Mouse (Mus musculus) forebrain, embryonic 14.5 days (tissue): Measurements from ENCODE around the gene Kif14. TPM values are rescaled to one million over a fixed set of nuclear protein-coding genes. Genes with fewer than 3 reads are reported as not detected.
"Not testable (repeated sequence)": the region's sequence is repeated elsewhere in the genome, so short reads cannot be mapped to it uniquely, and the experiment has no call there.

Experiments used
- ATAC-seq: fragments of 200-750 bp; cut with Nextera tagmentation; 2 replicates; pipeline ENCODE4 v1.8.0; 2017; ENCODE audit warnings: mild to moderate bottlenecking, moderate library complexity
- DNase-seq: peaks from one replicate; pipeline ENCODE4 v3.0.0-alpha.2; 2015; ENCODE audit warnings: low spot score
- H3K27ac ChIP-seq: fragments of 300-500 bp; sonication (generic); 2 replicates; pipeline ENCODE4 v1.5.1; 2014; ENCODE audit warnings: low read depth, mild to moderate bottlenecking, control low read depth, low read length, moderate library complexity
- H3K27me3 ChIP-seq: fragments of 300-500 bp; sonication (generic); replicated peaks from 2 replicates; pipeline ENCODE4 v1.6.1; 2014; ENCODE audit warnings: low read length, control low read depth, mixed read lengths; ENCODE audit not compliant: control insufficient read depth, insufficient read depth
- H3K36me3 ChIP-seq: fragments of 300-500 bp; sonication (generic); 2 replicates; pipeline ENCODE4 v1.6.1; 2014; ENCODE audit warnings: low read length, control low read depth; ENCODE audit not compliant: control insufficient read depth, insufficient read depth
- H3K4me1 ChIP-seq: fragments of 300-500 bp; sonication (generic); 2 replicates; pipeline ENCODE4 v1.6.1; 2014; ENCODE audit warnings: antibody characterized with exemption, low read length, control low read depth; ENCODE audit not compliant: control insufficient read depth, insufficient read depth
- H3K4me2 ChIP-seq: fragments of 300-500 bp; sonication (generic); 2 replicates; pipeline ENCODE4 v1.6.1; 2014; ENCODE audit warnings: mild to moderate bottlenecking, control low read depth, low read length
- H3K4me3 ChIP-seq: fragments of 300-500 bp; sonication (generic); 2 replicates; pipeline ENCODE4 v1.5.1; 2014; ENCODE audit warnings: low read depth, low read length, control low read depth
- H3K9ac ChIP-seq: fragments of 300-500 bp; sonication (generic); 2 replicates; pipeline ENCODE4 v1.6.1; 2014; ENCODE audit warnings: mild to moderate bottlenecking, low read length, control low read depth, moderate library complexity
- H3K9me3 ChIP-seq: fragments of 300-500 bp; sonication (generic); replicated peaks from 2 replicates; pipeline ENCODE4 v1.6.1; 2016; ENCODE audit warnings: low read length, control low read depth, mixed read lengths; ENCODE audit not compliant: control insufficient read depth
- WGBS: fragments of 180-500 bp; shearing (Covaris S2); extraction: QIAGEN DNeasy Blood & Tissue Kit; methylation state at CpG from one replicate; pipeline ENCODE4 v1.1.7; 2014; 5-methylcytosine and 5-hydroxymethylcytosine counted together
- polyA plus RNA-seq: library from polyadenylated mRNA; unstranded; fragments of >200 nt; fragmentation: Nextera tagmentation; extraction: Ambion mirVana; gene quantifications from 2 replicates; pipeline ENCODE4 v1.2.1, GENCODE M21; 2014

Gene Kif14
- polyA plus RNA-seq, 1 experiment from 2014 or later = 3.2 TPM

- not testable (repeated sequence) for ATAC-seq, H3K4me2 ChIP-seq, H3K9ac ChIP-seq, H3K4me1 ChIP-seq, H3K36me3 ChIP-seq, H3K27ac ChIP-seq, H3K27me3 ChIP-seq, H3K4me3 ChIP-seq, DNase-seq, H3K9me3 ChIP-seq
- WGBS = 93% methylated on average over 2 of the region's 2 CpGs
These were observed 90.5 kb downstream of the Kif14 start for GRCm38 (mm10) chr1:136556643-136557042.

- no peaks in the 10 kb centered on the region for H3K27me3 ChIP-seq
- no peak overlapping the region for H3K9ac ChIP-seq
- WGBS = 94% methylated on average over 12 of the region's 12 CpGs
- no peaks in the 10 kb centered on the region for H3K4me1 ChIP-seq
- ATAC-seq = no peak
- no peak overlapping the region for H3K4me3 ChIP-seq
- DNase-seq = no peak
- H3K9me3 ChIP-seq = no peaks in the 10 kb centered on the region
- no peaks in the 10 kb centered on the region for H3K36me3 ChIP-seq
- no peak overlapping the region for H3K4me2 ChIP-seq
- no peak overlapping the region for H3K27ac ChIP-seq
These were observed 91.3 kb downstream of the Kif14 start for GRCm38 (mm10) chr1:136557436-136557835.

GRCm38 (mm10) chr1:136558762-136559161 lies 92.6 kb downstream of the Kif14 start:
- Histone ChIP-seq H3K4me1 (peaks cover 5% of the 10 kb centered on the region; the same call in 1 of the 2 replicates), H3K4me2 (no peak overlapping the region), H3K36me3 (no peaks in the 10 kb centered on the region), H3K9ac (no peak overlapping the region), H3K27ac (no peak overlapping the region), H3K27me3 (no peaks in the 10 kb centered on the region), H3K4me3 (no peak overlapping the region), H3K9me3 (no peaks in the 10 kb centered on the region)
- DNase-seq (no peak), ATAC-seq (no peak)
- WGBS = 88% methylated on average over 5 of the region's 5 CpGs

GRCm38 (mm10) chr1:136559284-136559683 lies 93.1 kb downstream of the Kif14 start:
- Histone ChIP-seq H3K9ac (no peak overlapping the region), H3K4me1 (peaks cover 5% of the 10 kb centered on the region; the same call in 1 of the 2 replicates), H3K27ac (no peak overlapping the region), H3K27me3 (no peaks in the 10 kb centered on the region), H3K36me3 (no peaks in the 10 kb centered on the region), H3K4me2 (no peak overlapping the region), H3K9me3 (no peaks in the 10 kb centered on the region), H3K4me3 (no peak overlapping the region)
- ATAC-seq (no peak), DNase-seq (no peak)
- WGBS = 78% methylated on average over 5 of the region's 5 CpGs

GRCm38 (mm10) chr1:136559774-136560173 lies 93.6 kb downstream of the Kif14 start:
- H3K27ac ChIP-seq = no peak overlapping the region
- 81% methylated on average over 9 of the region's 9 CpGs for WGBS

GRCm38 (mm10) chr1:136561823-136562222 lies 95.7 kb downstream of the Kif14 start:
- Histone ChIP-seq H3K27ac (no peak overlapping the region), H3K4me1 (peaks cover 5% of the 10 kb centered on the region; the same call in 1 of the 2 replicates), H3K4me3 (no peak overlapping the region), H3K9me3 (no peaks in the 10 kb centered on the region), H3K36me3 (no peaks in the 10 kb centered on the region), H3K27me3 (no peaks in the 10 kb centered on the region), H3K9ac (no peak overlapping the region), H3K4me2 (no peak overlapping the region)
- WGBS = 74% methylated on average over 10 of the region's 10 CpGs
- no peak for DNase-seq
- no peak for ATAC-seq

More at GRCm38 (mm10) chr1:136559774-136560173, 93.6 kb downstream of the Kif14 start:
- no peak for ATAC-seq
- DNase-seq = no peak
- no peaks in the 10 kb centered on the region for H3K9me3 ChIP-seq
- H3K9ac ChIP-seq = no peak overlapping the region
- no peak overlapping the region for H3K4me3 ChIP-seq
- H3K27me3 ChIP-seq = no peaks in the 10 kb centered on the region
- H3K4me2 ChIP-seq = no peak overlapping the region
- peaks cover 5% of the 10 kb centered on the region; the same call in 1 of the 2 replicates for H3K4me1 ChIP-seq
- no peaks in the 10 kb centered on the region for H3K36me3 ChIP-seq

- peaks cover 5% of the 10 kb centered on the region; the same call in 1 of the 2 replicates for H3K4me1 ChIP-seq
- ATAC-seq (0 out of 2 replicates have a peak, but pooled peaks have one; percentile 34), DNase-seq (no peak)
- no peak overlapping the region for H3K4me2 ChIP-seq
- no peak overlapping the region for H3K4me3 ChIP-seq
- no peaks in the 10 kb centered on the region for H3K27me3 ChIP-seq
- H3K27ac ChIP-seq = no peak overlapping the region
- 7% methylated on average over 11 of the region's 11 CpGs for WGBS
- H3K9me3 ChIP-seq = no peaks in the 10 kb centered on the region
- H3K9ac ChIP-seq = no peak overlapping the region; the same call in 1 of the 2 replicates
- H3K36me3 ChIP-seq = no peaks in the 10 kb centered on the region
These were observed 97.0 kb downstream of the Kif14 start for GRCm38 (mm10) chr1:136563149-136563548.

- Histone ChIP-seq H3K27me3 (no peaks in the 10 kb centered on the region), H3K9ac (no peak overlapping the region), H3K4me3 (no peak overlapping the region), H3K4me2 (no peak overlapping the region), H3K27ac (no peak overlapping the region), H3K9me3 (no peaks in the 10 kb centered on the region), H3K36me3 (no peaks in the 10 kb centered on the region), H3K4me1 (peaks cover 5% of the 10 kb centered on the region; the same call in 1 of the 2 replicates)
- DNase-seq (no peak), ATAC-seq (no peak)
- 64% methylated on average over 4 of the region's 4 CpGs for WGBS
These were observed 98.8 kb downstream of the Kif14 start for GRCm38 (mm10) chr1:136564963-136565362.

GRCm38 (mm10) chr1:136566386-136566785 lies 100.2 kb downstream of the Kif14 start:
- Histone ChIP-seq H3K9ac (no peak overlapping the region), H3K4me2 (no peak overlapping the region), H3K36me3 (no peaks in the 10 kb centered on the region), H3K27ac (no peak overlapping the region), H3K4me3 (no peak overlapping the region), H3K9me3 (no peaks in the 10 kb centered on the region), H3K27me3 (no peaks in the 10 kb centered on the region), H3K4me1 (peaks cover 5% of the 10 kb centered on the region; the same call in 1 of the 2 replicates)
- ATAC-seq (no peak), DNase-seq (no peak)
- WGBS = 80% methylated on average over 5 of the region's 5 CpGs
